Mouse (Mus musculus) MEL (cell line): Measurements from ENCODE around the gene Gm20708. TPM values are rescaled to one million over a fixed set of nuclear protein-coding genes. Genes with fewer than 3 reads are reported as not detected.

ENCODE experiments used
- DNase-seq: peaks from one replicate; pipeline ENCODE4 v3.0.0; 2011; ENCODE audit warnings: low read depth, low spot score
- H3K27ac ChIP-seq: 2 replicates; pipeline ENCODE4 v1.5.1; 2012; ENCODE audit warnings: low read depth, mild to moderate bottlenecking, control low read depth, low read length, moderate library complexity; ENCODE audit not compliant: control insufficient read depth
- H3K27me3 ChIP-seq, 2 experiments: fragments of 150-350 bp in 1 of 2; sonication (generic) in 1 of 2; 2 replicates each; pipeline ENCODE4 v1.6.1; 2012; ENCODE audit warnings: low read length in 2 of 2, mild to moderate bottlenecking in 2 of 2, improper control_type of control experiment in 1 of 2, moderate library complexity in 1 of 2; ENCODE audit not compliant: insufficient read depth in 2 of 2, control insufficient read depth in 1 of 2
- H3K36me3 ChIP-seq, 2 experiments: 2 replicates each; pipeline ENCODE4 v1.6.1; 2012 to 2014; ENCODE audit warnings: low read length in 2 of 2, improper control_type of control experiment in 1 of 2, inconsistent platforms in 1 of 2, mild to moderate bottlenecking in 1 of 2; ENCODE audit not compliant: insufficient read depth in 2 of 2, control insufficient read depth in 1 of 2
- H3K4me1 ChIP-seq, 2 experiments: fragments of 150-350 bp in 1 of 2; sonication (generic) in 1 of 2; 2 replicates each; pipeline ENCODE4 v1.6.1; 2012; ENCODE audit warnings: low read length in 2 of 2, improper control_type of control experiment in 1 of 2, mild to moderate bottlenecking in 1 of 2; ENCODE audit not compliant: insufficient read depth in 2 of 2, control insufficient read depth in 1 of 2
- H3K4me3 ChIP-seq, 2 experiments: fragments of 150-350 bp in 1 of 2; sonication (generic) in 1 of 2; 2 replicates each; pipeline ENCODE4 v1.5.1; 2012; ENCODE audit warnings: low read depth in 2 of 2, low read length in 2 of 2, mild to moderate bottlenecking in 2 of 2, moderate library complexity in 2 of 2, control low read depth in 1 of 2, improper control_type of control experiment in 1 of 2; ENCODE audit not compliant: control insufficient read depth in 1 of 2, insufficient read depth in 1 of 2
- H3K79me2 ChIP-seq: 2 replicates; pipeline ENCODE4 v1.6.1; 2012; ENCODE audit warnings: mild to moderate bottlenecking, low read length, moderate library complexity; ENCODE audit not compliant: control insufficient read depth, poor library complexity, insufficient read depth
- H3K9ac ChIP-seq: 2 replicates; pipeline ENCODE4 v1.6.1; 2012; ENCODE audit warnings: low read depth, mild to moderate bottlenecking, control low read depth, low read length, moderate library complexity; ENCODE audit not compliant: control insufficient read depth, poor library complexity, severe bottlenecking
- H3K9me3 ChIP-seq: fragments of 150-350 bp; sonication (generic); replicated peaks from 2 replicates; pipeline ENCODE4 v1.6.1; 2012; ENCODE audit warnings: mild to moderate bottlenecking, low read length, improper control_type of control experiment, moderate library complexity; ENCODE audit not compliant: insufficient read depth
- BHLHE40 ChIP-seq: IDR thresholded peaks from 2 replicates; pipeline ENCODE4 v1.6.1; 2012; ENCODE audit warnings: low read depth, mild to moderate bottlenecking, inconsistent platforms, low read length, improper control_type of control experiment, borderline replicate concordance
- CHD1 ChIP-seq: IDR thresholded peaks from 2 replicates; pipeline ENCODE4 v1.6.1; 2012; ENCODE audit warnings: low read depth, mild to moderate bottlenecking, inconsistent platforms, low read length, improper control_type of control experiment
- E2F4 ChIP-seq: IDR thresholded peaks from 2 replicates; pipeline ENCODE4 v1.6.1; 2011; ENCODE audit warnings: low read depth, low read length, improper control_type of control experiment, borderline replicate concordance
- ELF1 ChIP-seq: IDR thresholded peaks from 2 replicates; pipeline ENCODE4 v1.6.1; 2014; ENCODE audit warnings: low read depth, mild to moderate bottlenecking, inconsistent platforms, low read length, improper control_type of control experiment, moderate library complexity
- EP300 ChIP-seq, 2 experiments: IDR thresholded peaks; 2 replicates each; pipeline ENCODE4 v1.6.1; 2011; ENCODE audit warnings: improper control_type of control experiment in 2 of 2, low read length in 2 of 2, low read depth in 1 of 2, mild to moderate bottlenecking in 1 of 2
- GATA1 ChIP-seq: IDR thresholded peaks from 2 replicates; pipeline ENCODE4 v1.6.1; 2011; ENCODE audit warnings: low read depth, low read length, improper control_type of control experiment
- JUND ChIP-seq: IDR thresholded peaks from 2 replicates; pipeline ENCODE4 v1.6.1; 2011; ENCODE audit warnings: low read depth, mild to moderate bottlenecking, improper control_type of control experiment, low read length
- MAX ChIP-seq: IDR thresholded peaks from 2 replicates; pipeline ENCODE4 v1.6.1; 2011; ENCODE audit warnings: low read length, improper control_type of control experiment
- MEF2A ChIP-seq: IDR thresholded peaks from 2 replicates; pipeline ENCODE4 v1.6.1; 2014; ENCODE audit warnings: low read depth, mild to moderate bottlenecking, inconsistent platforms, low read length, improper control_type of control experiment; ENCODE audit not compliant: poor library complexity, insufficient replicate concordance, severe bottlenecking; ENCODE audit errors: extremely low read depth
- MYC ChIP-seq: IDR thresholded peaks from 2 replicates; pipeline ENCODE4 v1.6.1; 2011; ENCODE audit warnings: low read depth, mild to moderate bottlenecking, low read length, improper control_type of control experiment, moderate library complexity
- POLR2AphosphoS2 ChIP-seq: IDR thresholded peaks from 2 replicates; pipeline ENCODE4 v1.6.1; 2011; ENCODE audit warnings: low read length, improper control_type of control experiment
- POLR2AphosphoS5 ChIP-seq: IDR thresholded peaks from 2 replicates; pipeline ENCODE4 v1.6.1; 2012; ENCODE audit warnings: low read depth, borderline replicate concordance, mild to moderate bottlenecking, inconsistent platforms, low read length, moderate library complexity, mixed read lengths
- RCOR1 ChIP-seq: IDR thresholded peaks from 2 replicates; pipeline ENCODE4 v1.6.1; 2012; ENCODE audit warnings: low read depth, mild to moderate bottlenecking, inconsistent platforms, low read length, improper control_type of control experiment
- UBTF ChIP-seq: IDR thresholded peaks from 2 replicates; pipeline ENCODE4 v1.6.1; 2012; ENCODE audit warnings: low read depth, mild to moderate bottlenecking, inconsistent platforms, low read length, improper control_type of control experiment, moderate library complexity, borderline replicate concordance; ENCODE audit not compliant: insufficient read depth
- USF1 ChIP-seq: IDR thresholded peaks from 2 replicates; pipeline ENCODE4 v1.6.1; 2014; ENCODE audit warnings: low read depth, mild to moderate bottlenecking, inconsistent platforms, low read length, improper control_type of control experiment, moderate library complexity
- USF2 ChIP-seq, 2 experiments: IDR thresholded peaks; 2 replicates each; pipeline ENCODE4 v1.6.1; 2011 to 2012; ENCODE audit warnings: improper control_type of control experiment in 2 of 2, low read length in 2 of 2, borderline replicate concordance in 1 of 2, inconsistent platforms in 1 of 2, low read depth in 1 of 2, mild to moderate bottlenecking in 1 of 2; ENCODE audit not compliant: insufficient read depth in 1 of 2
- ZC3H11A ChIP-seq: IDR thresholded peaks from 2 replicates; pipeline ENCODE4 v1.6.1; 2012; ENCODE audit warnings: low read depth, mild to moderate bottlenecking, inconsistent platforms, low read length, improper control_type of control experiment
- ZKSCAN1 ChIP-seq: IDR thresholded peaks from 2 replicates; pipeline ENCODE4 v1.6.1; 2012; ENCODE audit warnings: low read depth, mild to moderate bottlenecking, inconsistent platforms, low read length, improper control_type of control experiment, moderate library complexity
- ZMIZ1 ChIP-seq: IDR thresholded peaks from 2 replicates; pipeline ENCODE4 v1.6.1; 2012; ENCODE audit warnings: low read depth, mild to moderate bottlenecking, inconsistent platforms, low read length, improper control_type of control experiment, moderate library complexity
- polyA plus RNA-seq, 2 experiments: library from polyadenylated mRNA; stranded (reverse) in 1 of 2; unstranded in 1 of 2; fragments of >175 nt in 1 of 2; fragments of >200 nt in 1 of 2; gene quantifications; 2 replicates each; pipeline versions ENCODE4 v1.2.1 to v1.2.4; 2012; ENCODE audit warnings: low replicate concordance in 2 of 2, low read depth in 1 of 2; ENCODE audit not compliant: insufficient read length in 2 of 2, insufficient read depth in 1 of 2, missing spikeins in 1 of 2
- total RNA-seq: library from RNA; depleted of rRNA; stranded (reverse); fragments of 300-350 nt; gene quantifications from 2 replicates; pipeline ENCODE4 v1.2.3, GENCODE M21; 2012

Gm20708 gene
- total and polyA plus RNA-seq, 3 experiments: 0.70 to 0.85 TPM; not detected in 1

DNA sequence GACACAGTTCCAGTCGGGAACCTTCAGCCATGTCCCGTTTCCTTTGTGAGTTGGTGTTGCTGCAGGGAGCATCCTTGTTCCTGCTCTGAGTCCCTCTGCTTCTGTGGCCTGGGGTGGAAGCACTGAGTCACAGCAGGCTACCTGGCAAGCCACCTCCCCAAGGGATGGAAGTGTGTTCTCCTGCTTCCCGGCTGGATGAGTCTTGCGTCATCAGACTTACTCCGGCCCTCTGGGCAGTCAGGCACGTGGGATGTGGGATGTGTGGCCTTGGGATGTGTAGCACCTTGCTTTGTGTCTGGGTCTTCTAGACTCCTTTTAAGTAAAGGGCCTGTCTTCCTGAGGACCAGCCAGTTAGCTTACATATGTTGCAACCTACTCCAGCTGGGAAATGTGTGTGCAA lies 70.2 kb downstream of the Gm20708 start:
- H3K9ac ChIP-seq: no peak overlapping the region
- peaks cover 0 to 3% of the 10 kb centered on the region in 2 experiments; a peak in 2 of 4 replicates for H3K27me3 ChIP-seq
- H3K27ac ChIP-seq: no peak overlapping the region
- TF ChIP-seq MYC: no peak
- no peak for TF ChIP-seq BHLHE40
- TF ChIP-seq, all 39 proteins: peak for 0
- no peak for DNase-seq
- peaks cover 0 to 6% of the 10 kb centered on the region in 2 experiments; a peak in 2 of 4 replicates for H3K36me3 ChIP-seq
- H3K79me2 ChIP-seq: no peaks in the 10 kb centered on the region
- H3K9me3 ChIP-seq: no peaks in the 10 kb centered on the region
- peaks cover 4 to 14% of the 10 kb centered on the region in 2 experiments for H3K4me1 ChIP-seq
- no peak overlapping the region for H3K4me3 ChIP-seq

GRCm38 (mm10) chr11:117880336-117880976 lies 71.0 kb downstream of the Gm20708 start:
- Histone ChIP-seq H3K27me3 (peaks cover 0 to 3% of the 10 kb centered on the region in 2 experiments; a peak in 2 of 4 replicates), H3K4me3 (no peak overlapping the region), H3K4me1 (peaks cover 4 to 14% of the 10 kb centered on the region in 2 experiments)
- no peak; the same call in 1 of the 2 replicates for TF ChIP-seq POLR2AphosphoS5
- no peak for TF ChIP-seq JUND
- TF ChIP-seq UBTF: no peak
- TF ChIP-seq ZKSCAN1: no peak
- no peak for TF ChIP-seq ZMIZ1
- no peak for TF ChIP-seq E2F4
- TF ChIP-seq CHD1: no peak
- no peak for TF ChIP-seq MAX
- TF ChIP-seq MEF2A: no peak
- no peak for TF ChIP-seq USF2 (IDR thresholded peaks at IDR 0.05; ENCODE audit: borderline replicate concordance in 1 of 2, insufficient read depth in 1 of 2, low read depth in 1 of 2, low read length in 2 of 2)
- no peak for TF ChIP-seq USF1
- no peak for TF ChIP-seq POLR2AphosphoS2
- no peak for TF ChIP-seq ZC3H11A
- TF ChIP-seq RCOR1: no peak
- no peak for TF ChIP-seq EP300 (IDR thresholded peaks at IDR 0.05; ENCODE audit: low read depth in 1 of 2, low read length in 2 of 2)
- TF ChIP-seq GATA1: no peak
- TF ChIP-seq ELF1: no peak
- TF ChIP-seq, all 39 proteins: peak for 0
- Histone ChIP-seq H3K9me3 (no peaks in the 10 kb centered on the region), H3K27ac (no peak overlapping the region), H3K9ac (no peak overlapping the region), H3K36me3 (peaks cover 0 to 6% of the 10 kb centered on the region in 2 experiments; a peak in 2 of 4 replicates), H3K79me2 (no peaks in the 10 kb centered on the region)
- DNase-seq: no peak
